Mouse (Mus musculus) right cerebral cortex, adult 2 months (tissue): ENCODE data around the gene Synj2.

Experiments
- DNase-seq, 2 experiments: peaks; one replicate each; pipeline ENCODE4 v3.0.0; 2021 to 2022; ENCODE audit warnings: low spot score in 2 of 2

The Synj2 gene

GRCm38 (mm10) chr17:5976221-5977055, 35.4 kb downstream of the Synj2 start:
- peak; percentile 63 to 66 for DNase-seq

GRCm38 (mm10) chr17:5977056-5977920, 36.2 kb downstream of the Synj2 start:
- DNase-seq: peak in 1 of 2 experiments; percentile 27

GRCm38 (mm10) chr17:5977921-5978504, 36.9 kb downstream of the Synj2 start:
- DNase-seq: no peak

- DNase-seq: no peak
Observed at GRCm38 (mm10) chr17:5978505-5979077, 37.5 kb downstream of the Synj2 start.

GRCm38 (mm10) chr17:5980860-5981259, 39.8 kb downstream of the Synj2 start:
- DNase-seq: no peak

GRCm38 (mm10) chr17:5983150-5983549, 42.1 kb downstream of the Synj2 start:
- no peak for DNase-seq

GRCm38 (mm10) chr17:5983901-5984300, 42.8 kb downstream of the Synj2 start:
- DNase-seq: no peak

GRCm38 (mm10) chr17:5984700-5985231, 43.7 kb downstream of the Synj2 start:
- no peak for DNase-seq

GRCm38 (mm10) chr17:5985271-5985670, 44.2 kb downstream of the Synj2 start:
- DNase-seq: no peak

GRCm38 (mm10) chr17:5987271-5988056, 46.4 kb downstream of the Synj2 start:
- DNase-seq: no peak

GRCm38 (mm10) chr17:5988102-5988501, 47.0 kb downstream of the Synj2 start:
- DNase-seq: no peak

GRCm38 (mm10) chr17:5992866-5993580, 51.9 kb downstream of the Synj2 start:
- DNase-seq: no peak

- DNase-seq: no peak
Observed at GRCm38 (mm10) chr17:5993581-5994260, 52.6 kb downstream of the Synj2 start.

- DNase-seq: peak; percentile 61 to 63
Observed at GRCm38 (mm10) chr17:5994606-5995005, 53.5 kb downstream of the Synj2 start.

- DNase-seq: no peak
Observed at GRCm38 (mm10) chr17:5996589-5996988, 55.5 kb downstream of the Synj2 start.

GRCm38 (mm10) chr17:5997380-5998234, 56.5 kb downstream of the Synj2 start:
- no peak for DNase-seq

GRCm38 (mm10) chr17:5998235-5998500, 57.1 kb downstream of the Synj2 start:
- no peak for DNase-seq

GRCm38 (mm10) chr17:5999039-5999543, 58.0 kb downstream of the Synj2 start:
- DNase-seq: no peak

GRCm38 (mm10) chr17:6000864-6001319, 59.8 kb downstream of the Synj2 start:
- DNase-seq: no peak
